In genomic region chr9:48597494-48597893, GRCm38 (mm10) we compare ENCODE assay signal across 24 mouse cellular contexts. TPM values are rescaled to one million over a fixed set of nuclear protein-coding genes. Genes with fewer than 3 reads are reported as not detected.
DNase-seq lines count a peak whose midpoint lies in the region; TF ChIP-seq lines count a peak whose summit lies in the region.
"Had no signal": no experiment of that assay in that cellular context is flagged by ENCODE, and none has a peak within 500 bp of the region (broad histone marks: within the 10 kb centered on the region; RNA-seq: fewer than 3 reads in every experiment).

No protein-coding gene starts in this region.

- no peak overlapping the region for H3K4me3 ChIP-seq in heart, embryonic 10.5 days
- H3K4me3 ChIP-seq in ES-Bruce4 (ENCODE audit: low read depth, low read length) = no peak overlapping the region
- no peak overlapping the region for H3K4me3 ChIP-seq in brown adipose tissue, adult 24 weeks (ENCODE audit: insufficient read depth, low read depth, low read length)
- H3K4me3 ChIP-seq in limb, embryonic 10.5 days = no peak overlapping the region
- H3K4me3 ChIP-seq: embryonic facial prominence, embryonic 12.5 days; embryonic facial prominence, embryonic 15.5 days; gastrocnemius, adult 2 months; heart, embryonic 13.5 days had no signal

- H3K27me3 ChIP-seq in heart, embryonic 10.5 days (ENCODE audit: insufficient read depth, poor library complexity, severe bottlenecking) = peaks cover 10% of the 10 kb centered on the region; the same call in 1 of the 2 replicates
- no peaks in the 10 kb centered on the region for H3K27me3 ChIP-seq in ES-Bruce4 (ENCODE audit: control insufficient read depth, insufficient read depth, low read length, poor library complexity, severe bottlenecking)
- no peaks in the 10 kb centered on the region for H3K27me3 ChIP-seq in limb, embryonic 10.5 days (ENCODE audit: low read depth, poor library complexity, severe bottlenecking)
- H3K27me3 ChIP-seq: embryonic facial prominence, embryonic 15.5 days had no signal

- TF ChIP-seq POLR2A in ES-Bruce4 (IDR thresholded peaks at IDR 0.05; ENCODE audit: insufficient read depth, low read length) = no peak

- H3K36me3 ChIP-seq in heart, embryonic 10.5 days = no peaks in the 10 kb centered on the region
- no peaks in the 10 kb centered on the region for H3K36me3 ChIP-seq in ES-Bruce4 (ENCODE audit: control insufficient read depth, insufficient read depth, low read length, poor library complexity, severe bottlenecking)
- H3K36me3 ChIP-seq in limb, embryonic 10.5 days = no peaks in the 10 kb centered on the region
- H3K36me3 ChIP-seq: embryonic facial prominence, embryonic 12.5 days; embryonic facial prominence, embryonic 15.5 days; heart, embryonic 13.5 days had no signal

- WGBS in heart, embryonic 10.5 days = 70% methylated on average over 5 of the region's 5 CpGs
- WGBS in limb, embryonic 10.5 days = 85% methylated on average over 5 of the region's 5 CpGs

- peak; percentile 58 for DNase-seq in heart, adult 11 months
- DNase-seq in heart, embryonic 10.5 days (ENCODE audit: low spot score) = no peak
- DNase-seq in R1 (ENCODE audit: low read depth, low spot score) = peak; percentile 78
- no peak for DNase-seq in limb, embryonic 10.5 days (ENCODE audit: low spot score)
- no peak for DNase-seq in cerebellum, postnatal 36 days
- DNase-seq: adrenal gland, adult 8-10 months; adrenal gland, postnatal 25 days; cerebellum, adult 18-20 months; cerebellum, adult 9-10 months; cerebellum, postnatal 14 days; gastrocnemius, adult 2 months; gastrocnemius, postnatal 14 days; heart, adult 18-20 months; heart, postnatal 14 days; heart, postnatal 4 days had no signal

- no peak for TF ChIP-seq CTCF in ES-Bruce4 (IDR thresholded peaks at IDR 0.05; ENCODE audit: low read depth, low read length)

- no peak overlapping the region for H3K27ac ChIP-seq in heart, embryonic 10.5 days
- H3K27ac ChIP-seq in ES-Bruce4 (ENCODE audit: insufficient read depth, low read length) = peak overlapping the region; percentile 37
- H3K27ac ChIP-seq in brown adipose tissue, adult 24 weeks (replicated peaks; ENCODE audit: low read depth, low read length) = peak overlapping the region; percentile 65
- no peak overlapping the region for H3K27ac ChIP-seq in limb, embryonic 10.5 days
- H3K27ac ChIP-seq: embryonic facial prominence, embryonic 12.5 days; embryonic facial prominence, embryonic 15.5 days; gastrocnemius, adult 2 months; heart, embryonic 13.5 days; hindbrain, embryonic 14.5 days; hindbrain, postnatal 0 days had no signal

- TF ChIP-seq EP300 in ES-Bruce4 (IDR thresholded peaks at IDR 0.05; ENCODE audit: insufficient read depth, low read depth, low read length) = 0 out of 2 replicates have a peak, but pooled peaks have one; percentile 40

- H3K9ac ChIP-seq in ES-Bruce4 (ENCODE audit: low read depth, poor library complexity, severe bottlenecking) = no peak overlapping the region
- H3K9ac ChIP-seq: embryonic facial prominence, embryonic 12.5 days; embryonic facial prominence, embryonic 15.5 days; forebrain, postnatal 0 days; heart, embryonic 13.5 days; hindbrain, embryonic 14.5 days had no signal

- H3K9me3 ChIP-seq in heart, embryonic 10.5 days = no peaks in the 10 kb centered on the region
- H3K9me3 ChIP-seq in ES-Bruce4 (replicated peaks; ENCODE audit: control insufficient read depth, insufficient read depth, low read length, poor library complexity, severe bottlenecking) = peaks cover 4% of the 10 kb centered on the region
- H3K9me3 ChIP-seq in limb, embryonic 10.5 days (replicated peaks) = no peaks in the 10 kb centered on the region
- H3K9me3 ChIP-seq: embryonic facial prominence, embryonic 12.5 days; embryonic facial prominence, embryonic 15.5 days; heart, embryonic 13.5 days had no signal

- no peaks in the 10 kb centered on the region for H3K4me1 ChIP-seq in heart, embryonic 10.5 days
- H3K4me1 ChIP-seq in ES-Bruce4 (ENCODE audit: control insufficient read depth, insufficient read depth, low read length) = no peaks in the 10 kb centered on the region
- H3K4me1 ChIP-seq in brown adipose tissue, adult 24 weeks (ENCODE audit: control insufficient read depth, insufficient read depth, insufficient read length, low read length) = peaks cover 16% of the 10 kb centered on the region
- peaks cover 3% of the 10 kb centered on the region; the same call in 1 of the 2 replicates for H3K4me1 ChIP-seq in limb, embryonic 10.5 days
- H3K4me1 ChIP-seq: heart, embryonic 13.5 days had no signal

RNA-seq across cellular contexts. Expression of gene Nnmt, which starts 7.5 kb away (rescaled TPM):
- polyA plus RNA-seq in heart, embryonic 10.5 days (2016; fragmentation: Nextera tagmentation; extraction: Ambion mirVana) = 2.1 and 2.5 TPM in 2 replicates
- not detected in 2 replicates for polyA plus RNA-seq in ES-Bruce4 (2011; ENCODE audit: insufficient read depth, insufficient read length, low read depth, missing spikeins)
- polyA plus RNA-seq in brown adipose tissue, adult 24 weeks (2012; ENCODE audit: insufficient read depth, insufficient read length, missing spikeins) = 45.3 and 55.6 TPM in 2 replicates
- 0.19 TPM in 2 replicates for polyA plus RNA-seq in limb, embryonic 10.5 days (2016; fragmentation: Nextera tagmentation; extraction: Ambion mirVana)
- polyA plus RNA-seq: activated CD4-positive, CD25-positive, alpha-beta regulatory T cell, adult 4 months had no signal

Comparison
In these comparisons a context has a peak if more than half of its experiments do, and no peak if none do; other contexts are left out.
1. DNase-seq: peak in heart, adult 11 months (single experiment) and R1 (single experiment); none in heart, embryonic 10.5 days (single experiment), limb, embryonic 10.5 days (single experiment) and cerebellum, postnatal 36 days (0 of 2).
2. H3K27ac ChIP-seq: peak in ES-Bruce4 (single experiment) and brown adipose tissue, adult 24 weeks (single experiment); none in heart, embryonic 10.5 days (single experiment) and limb, embryonic 10.5 days (single experiment).
3. RNA of gene Nnmt, which starts 7.5 kb away (polyA plus RNA-seq): 45.3 to 55.6 TPM in brown adipose tissue, adult 24 weeks; 2.1 to 2.5 TPM in heart, embryonic 10.5 days, 0.19 TPM in limb, embryonic 10.5 days and not detected in ES-Bruce4; every median in the first group is over 10 times any median in the second.